28 mouse cellular contexts compared by ENCODE assay signal in the genomic region with DNA sequence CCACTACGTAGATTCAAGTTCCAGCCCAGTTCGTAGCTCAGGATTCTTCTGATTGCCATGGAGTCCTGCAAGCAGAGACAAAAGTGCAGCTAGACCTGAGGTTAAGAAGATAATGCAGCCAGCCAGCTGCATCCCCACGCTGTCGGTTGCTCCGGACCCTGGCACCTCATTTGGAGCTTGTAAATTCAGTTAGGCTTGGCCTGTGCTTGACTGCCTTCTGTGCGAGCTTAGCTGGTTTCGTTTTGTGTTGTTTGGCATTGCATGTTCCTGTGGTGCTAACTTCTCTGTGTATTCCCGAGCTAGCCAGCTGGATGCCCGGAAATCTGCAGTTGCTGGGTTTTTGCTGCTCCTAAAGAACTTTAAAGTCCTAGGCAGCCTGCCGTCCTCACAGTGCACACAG. TPM values are rescaled to one million over a fixed set of nuclear protein-coding genes. Genes with fewer than 3 reads are reported as not detected.
A peak's percentile ranks its signal among the peaks of the same experiment; 100 is the strongest.
DNase-seq lines count a peak whose midpoint lies in the region; ATAC-seq and TF ChIP-seq lines count a peak whose summit lies in the region.
"Had no signal": no experiment of that assay in that cellular context is flagged by ENCODE, and none has a peak within 500 bp of the region (broad histone marks: within the 10 kb centered on the region; RNA-seq: fewer than 3 reads in every experiment).

No protein-coding gene starts in this region.

- peak overlapping the region; percentile 6; the same call in 1 of the 2 replicates for H3K4me3 ChIP-seq in layer of hippocampus, adult 2 months
- H3K4me3 ChIP-seq in neural tube, embryonic 13.5 days: no peak overlapping the region
- H3K4me3 ChIP-seq in limb, embryonic 13.5 days: no peak overlapping the region
- H3K4me3 ChIP-seq: embryonic facial prominence, embryonic 15.5 days; heart, adult 2 months; heart, embryonic 13.5 days; left cerebral cortex, adult 2 months; liver, embryonic 12.5 days; megakaryocyte, embryonic 14.5 days; midbrain, embryonic 15.5 days had no signal

- no peaks in the 10 kb centered on the region for H3K36me3 ChIP-seq in neural tube, embryonic 13.5 days
- peaks cover 3% of the 10 kb centered on the region for H3K36me3 ChIP-seq in limb, embryonic 13.5 days
- H3K36me3 ChIP-seq: embryonic facial prominence, embryonic 15.5 days; midbrain, embryonic 15.5 days had no signal

- no peak for DNase-seq in layer of hippocampus, adult 2 months (ENCODE audit: low spot score in 2 of 2)
- DNase-seq in layer of hippocampus, postnatal 10 days (ENCODE audit: low spot score in 2 of 2): no peak
- DNase-seq in neural tube, embryonic 10.5 days (ENCODE audit: extremely low spot score, low spot score): no peak
- DNase-seq in frontal cortex, postnatal 36 days (ENCODE audit: low spot score in 2 of 2): no peak
- DNase-seq in spleen, postnatal 4 days (ENCODE audit: low spot score in 2 of 2): no peak
- DNase-seq: adrenal gland, postnatal 25 days; cerebellum, adult 11 months; cerebellum, adult 9-11 months; gastrocnemius, postnatal 36 days; heart, adult 2 months; heart, postnatal 14 days; kidney, postnatal 25 days; lung, adult 2 months; right cerebral cortex, postnatal 25 days; thymus, postnatal 25 days had no signal

- WGBS in neural tube, embryonic 13.5 days: 63% methylated on average over 10 of the region's 10 CpGs
- 62% methylated on average over 10 of the region's 10 CpGs for WGBS in limb, embryonic 13.5 days

- 0 out of 2 replicates have a peak, but pooled peaks cover 5% of the 10 kb centered on the region for H3K4me1 ChIP-seq in neural tube, embryonic 13.5 days (replicated peaks)
- no peaks in the 10 kb centered on the region for H3K4me1 ChIP-seq in limb, embryonic 13.5 days
- H3K4me1 ChIP-seq: embryonic facial prominence, embryonic 15.5 days; heart, embryonic 13.5 days; liver, embryonic 12.5 days; midbrain, embryonic 15.5 days had no signal

- H3K9ac ChIP-seq in neural tube, embryonic 13.5 days: no peak overlapping the region
- H3K9ac ChIP-seq in limb, embryonic 13.5 days: peak overlapping the region; percentile 1; the same call in 1 of the 2 replicates
- H3K9ac ChIP-seq: embryonic facial prominence, embryonic 15.5 days; heart, embryonic 13.5 days; liver, embryonic 12.5 days; midbrain, embryonic 15.5 days had no signal

- peak overlapping the region; percentile 20; the same call in 1 of the 2 replicates for H3K27ac ChIP-seq in layer of hippocampus, adult 2 months
- H3K27ac ChIP-seq in neural tube, embryonic 13.5 days (replicated peaks): 0 out of 2 replicates have a peak overlapping the region, but pooled peaks have one; percentile 56
- H3K27ac ChIP-seq in limb, embryonic 13.5 days: no peak overlapping the region
- H3K27ac ChIP-seq: embryonic facial prominence, embryonic 15.5 days; heart, adult 2 months; heart, embryonic 13.5 days; left cerebral cortex, adult 2 months; liver, embryonic 12.5 days; midbrain, embryonic 15.5 days had no signal

- TF ChIP-seq CTCF in layer of hippocampus, adult 2 months (conservative IDR thresholded peaks at IDR 0.05): no peak

- H3K27me3 ChIP-seq in neural tube, embryonic 13.5 days: no peaks in the 10 kb centered on the region
- no peaks in the 10 kb centered on the region for H3K27me3 ChIP-seq in limb, embryonic 13.5 days
- H3K27me3 ChIP-seq: embryonic facial prominence, embryonic 15.5 days; heart, embryonic 13.5 days; liver, embryonic 12.5 days; midbrain, embryonic 15.5 days had no signal

- 0 out of 2 replicates have a peak, but pooled peaks have one; percentile 50 for ATAC-seq in neural tube, embryonic 13.5 days (ENCODE audit: low read depth)
- ATAC-seq in limb, embryonic 13.5 days (ENCODE audit: low FRiP score, low read depth): no peak
- ATAC-seq: intestine, postnatal 0 days; liver, embryonic 12.5 days; midbrain, embryonic 15.5 days had no signal

- H3K9me3 ChIP-seq in neural tube, embryonic 13.5 days: no peaks in the 10 kb centered on the region
- no peaks in the 10 kb centered on the region for H3K9me3 ChIP-seq in limb, embryonic 13.5 days
- H3K9me3 ChIP-seq: embryonic facial prominence, embryonic 15.5 days; heart, embryonic 13.5 days; liver, embryonic 12.5 days; midbrain, embryonic 15.5 days had no signal

- H3K4me2 ChIP-seq in neural tube, embryonic 13.5 days: no peak overlapping the region
- no peak overlapping the region for H3K4me2 ChIP-seq in limb, embryonic 13.5 days (replicated peaks)
- H3K4me2 ChIP-seq: embryonic facial prominence, embryonic 15.5 days; heart, embryonic 13.5 days; liver, embryonic 12.5 days; midbrain, embryonic 15.5 days had no signal

RNA-seq across cellular contexts. Expression of a gene that starts 34.1 kb away (rescaled TPM):
- total RNA-seq in layer of hippocampus, adult 2 months (2021): under 1 TPM; 0.22 to 0.79 TPM
- total RNA-seq in layer of hippocampus, postnatal 10 days (2021): 1 to 10 TPM; 1.0 to 1.9 TPM
- polyA plus RNA-seq in neural tube, embryonic 13.5 days (2015; fragmentation: Nextera tagmentation; extraction: Ambion mirVana): 2.7 and 3.5 TPM in 2 replicates
- 8.4 and 10.0 TPM in 2 replicates for polyA plus RNA-seq in limb, embryonic 13.5 days (2015; fragmentation: Nextera tagmentation; extraction: Ambion mirVana)
- total RNA-seq: gastrocnemius, adult 18-20 months had no signal

RNA-seq across cellular contexts. Expression of a gene that starts 39.0 kb away (rescaled TPM):
- total RNA-seq in layer of hippocampus, adult 2 months (2021): 10 to 100 TPM; 18.6 to 26.3 TPM
- 10 to 100 TPM; 22.4 to 32.9 TPM for total RNA-seq in layer of hippocampus, postnatal 10 days (2021)
- 19.2 and 19.7 TPM in 2 replicates for polyA plus RNA-seq in neural tube, embryonic 13.5 days (2015; fragmentation: Nextera tagmentation; extraction: Ambion mirVana)
- 1.5 and 2.1 TPM in 2 replicates for polyA plus RNA-seq in limb, embryonic 13.5 days (2015; fragmentation: Nextera tagmentation; extraction: Ambion mirVana)
- total RNA-seq: common myeloid progenitor, adult 5-6 weeks; gastrocnemius, adult 18-20 months; gastrocnemius, postnatal 36 days; heart, adult 2 months; heart, postnatal 14 days had no signal
- polyA plus RNA-seq: heart, adult 2 months; heart, embryonic 13.5 days; spleen, adult 2 months; stomach, embryonic 14.5 days had no signal

RNA-seq across cellular contexts. Expression of a gene that starts 40.4 kb away (rescaled TPM):
- 100 to 1,000 TPM in 1 of 2 experiments, 10 to 100 TPM in 1; 76.5 to 101 TPM for total RNA-seq in layer of hippocampus, adult 2 months (2021)
- 10 to 100 TPM; 83.3 to 96.9 TPM for total RNA-seq in layer of hippocampus, postnatal 10 days (2021)
- 28.2 and 28.6 TPM in 2 replicates for polyA plus RNA-seq in neural tube, embryonic 13.5 days (2015; fragmentation: Nextera tagmentation; extraction: Ambion mirVana)
- polyA plus RNA-seq in limb, embryonic 13.5 days (2015; fragmentation: Nextera tagmentation; extraction: Ambion mirVana): 32.9 and 35.3 TPM in 2 replicates
